Mouse (Mus musculus) hindbrain, embryonic 12.5 days (tissue): Measurements from ENCODE around the gene Wfdc3. TPM values are rescaled to one million over a fixed set of nuclear protein-coding genes. Genes with fewer than 3 reads are reported as not detected.

Experiments used
- polyA plus RNA-seq: library from polyadenylated mRNA; unstranded; fragments of >200 nt; fragmentation: Nextera tagmentation; extraction: Ambion mirVana; gene quantifications from 2 replicates; pipeline ENCODE4 v1.2.1, GENCODE M21; 2016

The Wfdc3 gene
- polyA plus RNA-seq, 1 experiment from 2014 or later, result 1.2 TPM

Other genes starting within 250 kb of the Wfdc3 start
- gene Pigt, start 248.4 kb downstream of the Wfdc3 start, polyA plus RNA-seq, result 48.9 and 53.3 TPM in 2 replicates
- gene Wfdc2, start 183.5 kb downstream of the Wfdc3 start, polyA plus RNA-seq, result 21.0 and 48.2 TPM in 2 replicates
- not detected in 2 replicates for gene Spint3, start 172.5 kb downstream of the Wfdc3 start, polyA plus RNA-seq
- not detected in 2 replicates for gene Wfdc6a, start 160.5 kb downstream of the Wfdc3 start, polyA plus RNA-seq
- gene Eppin, start 152.3 kb downstream of the Wfdc3 start, polyA plus RNA-seq, result not detected in 2 replicates
- gene Wfdc6b, start 132.4 kb downstream of the Wfdc3 start, polyA plus RNA-seq, result not detected in 2 replicates
- not detected in 2 replicates for gene Wfdc8, start 132.3 kb downstream of the Wfdc3 start, polyA plus RNA-seq
- gene Wfdc16, start 107.1 kb downstream of the Wfdc3 start, polyA plus RNA-seq, result not detected in 2 replicates
- not detected in 2 replicates for gene Wfdc10, start 89.9 kb downstream of the Wfdc3 start, polyA plus RNA-seq
- not detected in 2 replicates for gene Wfdc9, start 89.3 kb downstream of the Wfdc3 start, polyA plus RNA-seq
- not detected in 2 replicates for gene Wfdc11, start 71.8 kb downstream of the Wfdc3 start, polyA plus RNA-seq
- not detected in 2 replicates for gene Wfdc13, start 60.8 kb downstream of the Wfdc3 start, polyA plus RNA-seq
- gene Spint4, start 47.4 kb downstream of the Wfdc3 start, polyA plus RNA-seq, result not detected in 2 replicates
- gene Spint5, start 30.6 kb downstream of the Wfdc3 start, polyA plus RNA-seq, result not detected in 2 replicates
- 85.3 and 89.7 TPM in 2 replicates for gene Dnttip1, start 52 bp upstream of the Wfdc3 start, polyA plus RNA-seq
- 296 and 341 TPM in 2 replicates for gene Ube2c, start 24.0 kb upstream of the Wfdc3 start, polyA plus RNA-seq
- gene Tnnc2, start 34.0 kb upstream of the Wfdc3 start, polyA plus RNA-seq, result 4.9 and 31.3 TPM in 2 replicates
- 15.0 and 15.7 TPM in 2 replicates for gene Snx21, start 39.9 kb upstream of the Wfdc3 start, polyA plus RNA-seq
- gene Acot8, start 59.0 kb upstream of the Wfdc3 start, polyA plus RNA-seq, result 15.3 and 17.0 TPM in 2 replicates
- gene Zswim3, start 59.2 kb upstream of the Wfdc3 start, polyA plus RNA-seq, result 11.9 and 12.2 TPM in 2 replicates
- 21.4 and 22.3 TPM in 2 replicates for gene Zswim1, start 76.8 kb upstream of the Wfdc3 start, polyA plus RNA-seq
- gene Spata25, start 82.6 kb upstream of the Wfdc3 start, polyA plus RNA-seq, result not detected in 2 replicates
- 108 and 112 TPM in 2 replicates for gene Ctsa, start 86.9 kb upstream of the Wfdc3 start, polyA plus RNA-seq
- 5.5 and 6.1 TPM in 2 replicates for gene Neurl2, start 87.5 kb upstream of the Wfdc3 start, polyA plus RNA-seq
- 77.3 and 78.5 TPM in 2 replicates for gene Pltp, start 111.8 kb upstream of the Wfdc3 start, polyA plus RNA-seq
- 85.2 and 87.6 TPM in 2 replicates for gene Pcif1, start 133.4 kb upstream of the Wfdc3 start, polyA plus RNA-seq
- gene Zfp335, start 165.8 kb upstream of the Wfdc3 start, polyA plus RNA-seq, result 17.3 and 18.2 TPM in 2 replicates
- 5.7 and 7.2 TPM in 2 replicates for gene Mmp9, start 194.8 kb upstream of the Wfdc3 start, polyA plus RNA-seq
- gene Slc12a5, start 214.9 kb upstream of the Wfdc3 start, polyA plus RNA-seq, result 12.7 and 16.1 TPM in 2 replicates